Mouse (Mus musculus) thymus, adult 2 months (tissue): Measurements from ENCODE around the gene Mmrn1.

Experiments
- CTCF ChIP-seq: fragments of 200-500 bp; IDR thresholded peaks from 2 replicates; pipeline ENCODE4 v1.5.1; 2012; ENCODE audit warnings: mild to moderate bottlenecking, control low read depth, low read length, moderate library complexity, borderline replicate concordance; ENCODE audit not compliant: control insufficient read depth, poor library complexity, insufficient read depth; ENCODE audit errors: extremely low read depth
- POLR2A ChIP-seq: fragments of 200-500 bp; IDR thresholded peaks from 2 replicates; pipeline ENCODE4 v1.6.1; 2012; ENCODE audit warnings: mild to moderate bottlenecking, low read length, control low read depth, moderate library complexity; ENCODE audit not compliant: control insufficient read depth, poor library complexity, insufficient read depth; ENCODE audit errors: extremely low read depth

DNA sequence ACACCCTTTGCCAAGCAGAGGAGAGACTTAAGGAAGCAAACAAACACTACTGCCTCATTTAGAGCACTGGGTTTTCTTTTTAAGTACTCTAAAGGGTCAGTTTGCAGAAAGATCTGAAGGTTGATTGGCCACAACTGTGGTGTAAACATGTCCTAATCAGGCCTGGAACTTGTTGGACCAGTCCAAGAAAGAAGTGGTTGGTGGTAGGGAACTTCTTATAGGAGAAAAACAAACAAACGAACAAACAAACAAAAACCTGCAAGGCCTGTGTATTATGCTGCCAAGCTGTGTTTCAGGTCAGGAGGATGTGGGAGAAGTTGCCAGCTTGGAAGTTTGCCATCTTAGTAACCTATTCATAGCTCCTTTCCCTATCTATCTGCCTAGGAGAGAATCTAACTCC, 108.5 kb downstream of the Mmrn1 start:
- TF ChIP-seq CTCF = no peak
- no peak for TF ChIP-seq POLR2A
